Comparison of ENCODE assay signal across 20 mouse cellular contexts in the genomic region with DNA sequence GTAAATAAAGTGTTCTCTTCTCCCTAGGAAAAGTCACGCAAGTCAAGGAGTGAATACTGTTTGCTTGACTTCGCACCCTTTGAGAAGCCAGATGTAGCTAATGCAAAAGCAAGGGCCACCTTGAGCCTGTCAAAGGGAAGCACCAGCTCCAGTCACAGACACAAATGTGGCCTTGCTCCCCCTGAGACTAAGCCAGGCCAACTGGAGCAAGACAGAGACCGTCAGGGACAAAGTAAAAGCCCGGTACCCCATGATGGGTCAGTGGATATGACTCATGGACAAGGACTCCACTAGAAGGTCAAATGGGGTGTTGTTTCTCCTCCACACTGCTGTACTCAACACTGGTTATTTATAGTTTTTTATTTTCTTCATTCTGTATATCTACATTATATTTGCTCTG.
"Had no signal": no experiment of that assay in that cellular context is flagged by ENCODE, and none has a peak within 500 bp of the region (broad histone marks: within the 10 kb centered on the region; RNA-seq: fewer than 3 reads in every experiment).

No protein-coding gene starts in this region.

- DNase-seq: kidney, adult 2 months; kidney, postnatal 25 days; left cerebral cortex, postnatal 4 days; liver, postnatal 0 days; lung, embryonic 14.5 days; right cerebral cortex, adult 18-20 months; right cerebral cortex, postnatal 14 days; right cerebral cortex, postnatal 4 days; thymus, postnatal 36 days had no signal

- H3K27ac ChIP-seq: kidney, postnatal 0 days; limb, embryonic 12.5 days; limb, embryonic 15.5 days; liver, embryonic 14.5 days; macrophage; midbrain, embryonic 13.5 days; neural tube, embryonic 12.5 days; stomach, postnatal 0 days had no signal

- H3K9me3 ChIP-seq: limb, embryonic 12.5 days; limb, embryonic 15.5 days; midbrain, embryonic 13.5 days; neural tube, embryonic 12.5 days had no signal

- H3K9ac ChIP-seq: limb, embryonic 12.5 days; limb, embryonic 15.5 days; liver, embryonic 14.5 days; liver, postnatal 0 days; lung, embryonic 14.5 days; midbrain, embryonic 13.5 days; neural tube, embryonic 12.5 days had no signal

- H3K27me3 ChIP-seq: limb, embryonic 12.5 days; limb, embryonic 15.5 days; midbrain, embryonic 13.5 days; neural tube, embryonic 12.5 days had no signal

- H3K4me2 ChIP-seq: limb, embryonic 12.5 days; limb, embryonic 15.5 days; liver, embryonic 11.5 days; lung, embryonic 14.5 days; midbrain, embryonic 13.5 days; neural tube, embryonic 12.5 days had no signal

- H3K4me1 ChIP-seq: limb, embryonic 12.5 days; limb, embryonic 15.5 days; midbrain, embryonic 13.5 days; neural tube, embryonic 12.5 days had no signal

- ATAC-seq: liver, postnatal 0 days; lung, postnatal 0 days; midbrain, embryonic 13.5 days; midbrain, embryonic 16.5 days had no signal

- H3K4me3 ChIP-seq: limb, embryonic 12.5 days; limb, embryonic 15.5 days; midbrain, embryonic 13.5 days; neural tube, embryonic 12.5 days had no signal
